Mouse (Mus musculus): ENCODE results near the gene Foxn3. TPM values are rescaled to one million over a fixed set of nuclear protein-coding genes. Genes with fewer than 3 reads are reported as not detected.

Foxn3 gene
- total RNA-seq, 1 experiment from 2014 or later = 41.7 TPM

GRCm38 (mm10) chr12:99431541-99431940 lies 131.8 kb downstream of the Foxn3 start:
- no peak for ATAC-seq (replicated peaks; ENCODE audit: low read depth, poor library complexity, severe bottlenecking)

- ATAC-seq (replicated peaks; ENCODE audit: low read depth, poor library complexity, severe bottlenecking) = no peak
Observed at GRCm38 (mm10) chr12:99430992-99431391, 132.4 kb downstream of the Foxn3 start.

- no peak for ATAC-seq (replicated peaks; ENCODE audit: low read depth, poor library complexity, severe bottlenecking)
Observed at GRCm38 (mm10) chr12:99429101-99429500, 134.3 kb downstream of the Foxn3 start.

- ATAC-seq (replicated peaks; ENCODE audit: low read depth, poor library complexity, severe bottlenecking) = no peak
Observed at GRCm38 (mm10) chr12:99426207-99426916, 137.0 kb downstream of the Foxn3 start.

- no peak for ATAC-seq (replicated peaks; ENCODE audit: low read depth, poor library complexity, severe bottlenecking)
Observed at GRCm38 (mm10) chr12:99419396-99419760, 144.0 kb downstream of the Foxn3 start.

- ATAC-seq (replicated peaks; ENCODE audit: low read depth, poor library complexity, severe bottlenecking) = no peak
Observed at GRCm38 (mm10) chr12:99418476-99419395, 144.6 kb downstream of the Foxn3 start.

- no peak for ATAC-seq (replicated peaks; ENCODE audit: low read depth, poor library complexity, severe bottlenecking)
Observed at GRCm38 (mm10) chr12:99417885-99418284, 145.5 kb downstream of the Foxn3 start.

- ATAC-seq (replicated peaks; ENCODE audit: low read depth, poor library complexity, severe bottlenecking) = no peak
Observed at GRCm38 (mm10) chr12:99415538-99415937, 147.8 kb downstream of the Foxn3 start.

- ATAC-seq (replicated peaks; ENCODE audit: low read depth, poor library complexity, severe bottlenecking) = no peak
Observed at GRCm38 (mm10) chr12:99412496-99412895, 150.9 kb downstream of the Foxn3 start.

- no peak for ATAC-seq (replicated peaks; ENCODE audit: low read depth, poor library complexity, severe bottlenecking)
Observed at GRCm38 (mm10) chr12:99412034-99412433, 151.3 kb downstream of the Foxn3 start.

GRCm38 (mm10) chr12:99408651-99409050 lies 154.7 kb downstream of the Foxn3 start:
- ATAC-seq (replicated peaks; ENCODE audit: low read depth, poor library complexity, severe bottlenecking) = no peak

- ATAC-seq (replicated peaks; ENCODE audit: low read depth, poor library complexity, severe bottlenecking) = no peak
Observed at GRCm38 (mm10) chr12:99408089-99408488, 155.3 kb downstream of the Foxn3 start.

GRCm38 (mm10) chr12:99407318-99407716 lies 156.1 kb downstream of the Foxn3 start:
- ATAC-seq (replicated peaks; ENCODE audit: low read depth, poor library complexity, severe bottlenecking) = peak; percentile 46

GRCm38 (mm10) chr12:99406697-99407317 lies 156.6 kb downstream of the Foxn3 start:
- ATAC-seq (replicated peaks; ENCODE audit: low read depth, poor library complexity, severe bottlenecking) = peak; percentile 37

GRCm38 (mm10) chr12:99406254-99406653 lies 157.1 kb downstream of the Foxn3 start:
- ATAC-seq (replicated peaks; ENCODE audit: low read depth, poor library complexity, severe bottlenecking) = peak; percentile 31; the same call in 1 of the 2 replicates

- ATAC-seq (replicated peaks; ENCODE audit: low read depth, poor library complexity, severe bottlenecking) = no peak
Observed at GRCm38 (mm10) chr12:99405401-99405800, 158.0 kb downstream of the Foxn3 start.

GRCm38 (mm10) chr12:99403004-99403403 lies 160.4 kb downstream of the Foxn3 start:
- ATAC-seq (replicated peaks; ENCODE audit: low read depth, poor library complexity, severe bottlenecking) = no peak

GRCm38 (mm10) chr12:99400907-99401306 lies 162.5 kb downstream of the Foxn3 start:
- ATAC-seq (replicated peaks; ENCODE audit: low read depth, poor library complexity, severe bottlenecking) = no peak

GRCm38 (mm10) chr12:99399575-99399974 lies 163.8 kb downstream of the Foxn3 start:
- no peak for ATAC-seq (replicated peaks; ENCODE audit: low read depth, poor library complexity, severe bottlenecking)

- no peak for ATAC-seq (replicated peaks; ENCODE audit: low read depth, poor library complexity, severe bottlenecking)
Observed at GRCm38 (mm10) chr12:99396461-99396860, 166.9 kb downstream of the Foxn3 start.

- ATAC-seq (replicated peaks; ENCODE audit: low read depth, poor library complexity, severe bottlenecking) = no peak
Observed at GRCm38 (mm10) chr12:99395082-99395481, 168.3 kb downstream of the Foxn3 start.
